Mouse (Mus musculus): ENCODE data around the gene Ascc1. TPM values are rescaled to one million over a fixed set of nuclear protein-coding genes. Genes with fewer than 3 reads are reported as not detected.

Gene Ascc1
- polyA plus RNA-seq, 1 experiment from 2014 or later: 47.8 TPM

DNA sequence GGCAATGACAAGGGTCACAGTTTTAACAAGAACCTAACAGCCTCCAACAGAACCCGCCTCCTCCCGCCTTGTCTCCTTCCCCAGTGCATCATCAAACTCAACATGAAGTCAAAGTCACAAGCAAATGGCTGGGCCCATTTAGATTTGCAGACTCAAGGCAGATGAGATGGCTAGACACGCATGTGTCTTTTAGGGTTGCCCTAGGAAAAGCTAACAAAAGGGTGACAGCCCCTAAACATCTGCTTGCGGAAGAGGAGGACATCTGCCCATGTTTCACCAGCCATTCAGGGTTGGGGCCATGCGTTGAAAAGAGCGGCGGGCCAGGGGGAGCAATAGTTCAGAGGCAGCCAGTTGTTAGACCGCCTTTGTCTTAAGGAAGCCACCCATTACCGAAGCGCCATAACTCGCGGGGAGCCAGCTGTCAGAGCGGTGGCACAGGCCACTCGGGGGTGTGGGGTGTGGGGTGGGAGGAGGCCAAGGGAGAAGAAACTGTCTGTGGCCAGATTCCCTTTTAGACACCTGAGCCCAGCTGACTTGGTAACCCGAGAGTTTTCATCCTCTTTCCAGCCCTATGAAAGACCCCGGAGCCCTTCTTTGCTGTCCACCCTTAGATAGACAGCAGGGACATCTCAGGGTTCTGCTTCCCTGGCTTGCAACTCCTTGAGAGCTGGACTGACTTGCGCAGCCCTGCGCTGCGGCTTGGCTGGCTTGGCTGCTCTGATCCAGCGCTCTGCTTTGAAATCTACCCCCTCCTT, 103.0 kb downstream of the Ascc1 start:
- Histone ChIP-seq H3K4me2 (replicated peaks) (peak overlapping the region; percentile 99), H3K9me3 (replicated peaks) (no peaks in the 10 kb centered on the region), H3K36me3 (no peaks in the 10 kb centered on the region), H3K4me1 (peaks cover 25% of the 10 kb centered on the region), H3K9ac (no peak overlapping the region), H3K4me3 (replicated peaks) (peak overlapping the region; percentile 61), H3K27me3 (peaks cover 42% of the 10 kb centered on the region), H3K27ac (replicated peaks) (no peak overlapping the region)
- peak; percentile 36 for ATAC-seq (ENCODE audit: insufficient number of reproducible peaks, low FRiP score, low TSS enrichment, low read depth)
- WGBS: 21% methylated on average over 20 of the region's 20 CpGs

DNA sequence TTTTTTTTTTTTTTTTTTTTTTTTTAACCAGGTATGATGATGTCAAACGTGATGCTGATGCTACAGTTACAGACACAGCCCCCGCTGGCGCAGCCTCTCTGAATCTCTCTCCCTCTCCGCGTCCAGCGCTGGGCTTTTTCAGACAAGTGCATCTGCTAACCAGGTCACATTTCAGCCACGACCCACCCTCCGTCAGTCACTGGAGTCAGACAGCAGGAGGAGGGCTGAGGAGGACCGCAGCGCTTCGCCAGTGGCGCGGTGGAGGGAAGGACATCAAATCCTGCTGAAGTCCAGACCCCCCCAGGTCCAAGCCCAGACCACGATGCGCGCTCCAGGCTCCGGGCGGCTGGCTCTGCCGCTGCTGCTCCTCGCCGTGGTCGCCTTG, 103.5 kb downstream of the Ascc1 start, which contains the start of gene Spock2:
Gene Spock2 (plus strand): TSS at position 74 of the 385 bp plus-strand sequence.
- no peaks in the 10 kb centered on the region for H3K36me3 ChIP-seq
- peaks cover 25% of the 10 kb centered on the region for H3K4me1 ChIP-seq
- H3K4me2 ChIP-seq (replicated peaks): peak within 1 kb of the TSS; percentile 99
- H3K27me3 ChIP-seq: peaks cover 42% of the 10 kb centered on the region
- 0 out of 2 replicates have a peak within 1 kb of the TSS, but pooled peaks have one; percentile 28 for H3K27ac ChIP-seq (replicated peaks)
- peak; percentile 56 for ATAC-seq (ENCODE audit: insufficient number of reproducible peaks, low FRiP score, low TSS enrichment, low read depth)
- H3K9ac ChIP-seq: peak within 1 kb of the TSS; percentile 53
- under 1% methylated on average over 22 of the region's 22 CpGs for WGBS
- H3K9me3 ChIP-seq (replicated peaks): no peaks in the 10 kb centered on the region
- peak within 1 kb of the TSS; percentile 61 for H3K4me3 ChIP-seq (replicated peaks)

DNA sequence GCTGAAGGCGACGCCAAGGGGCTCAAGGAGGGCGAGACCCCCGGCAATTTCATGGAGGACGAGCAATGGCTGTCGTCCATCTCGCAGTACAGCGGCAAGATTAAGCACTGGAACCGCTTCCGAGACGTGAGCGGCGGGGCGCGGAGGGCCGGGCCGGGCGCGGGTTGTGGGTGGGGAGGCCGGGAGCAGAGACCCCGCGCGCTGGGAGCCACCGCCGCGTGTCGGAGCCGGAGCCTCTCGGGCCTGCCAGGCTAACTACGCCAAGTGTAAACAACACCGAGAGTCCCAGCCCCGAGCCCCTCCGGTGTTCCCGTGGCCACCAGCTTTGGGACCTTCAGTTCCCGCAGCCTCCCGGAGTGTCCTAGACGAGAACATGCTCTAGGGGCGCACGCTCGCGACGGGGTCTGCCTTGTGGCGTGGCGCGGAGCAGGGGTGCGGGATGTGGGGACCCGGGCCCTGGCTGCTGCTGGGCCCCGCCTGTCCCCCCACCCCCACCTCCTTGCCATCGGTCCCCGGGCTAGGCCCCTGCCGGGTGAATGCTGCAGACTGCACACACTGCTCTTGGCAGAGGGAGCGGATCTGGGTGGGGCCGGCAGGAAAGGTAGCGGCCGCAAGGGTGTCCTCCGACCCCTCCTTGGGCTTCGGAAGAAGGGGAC, 104.1 kb downstream of the Ascc1 start:
- ATAC-seq (ENCODE audit: insufficient number of reproducible peaks, low FRiP score, low TSS enrichment, low read depth): peak; percentile 44; the same call in 1 of the 2 replicates
- H3K4me2 ChIP-seq (replicated peaks): peak overlapping the region; percentile 99
- no peaks in the 10 kb centered on the region for H3K36me3 ChIP-seq
- WGBS: under 1% methylated on average over 56 of the region's 57 CpGs
- H3K9ac ChIP-seq: peak overlapping the region; percentile 53
- 0 out of 2 replicates have a peak overlapping the region, but pooled peaks have one; percentile 28 for H3K27ac ChIP-seq (replicated peaks)
- peak overlapping the region; percentile 61 for H3K4me3 ChIP-seq (replicated peaks)
- H3K4me1 ChIP-seq: peaks cover 25% of the 10 kb centered on the region
- H3K27me3 ChIP-seq: peaks cover 42% of the 10 kb centered on the region
- H3K9me3 ChIP-seq (replicated peaks): no peaks in the 10 kb centered on the region

DNA sequence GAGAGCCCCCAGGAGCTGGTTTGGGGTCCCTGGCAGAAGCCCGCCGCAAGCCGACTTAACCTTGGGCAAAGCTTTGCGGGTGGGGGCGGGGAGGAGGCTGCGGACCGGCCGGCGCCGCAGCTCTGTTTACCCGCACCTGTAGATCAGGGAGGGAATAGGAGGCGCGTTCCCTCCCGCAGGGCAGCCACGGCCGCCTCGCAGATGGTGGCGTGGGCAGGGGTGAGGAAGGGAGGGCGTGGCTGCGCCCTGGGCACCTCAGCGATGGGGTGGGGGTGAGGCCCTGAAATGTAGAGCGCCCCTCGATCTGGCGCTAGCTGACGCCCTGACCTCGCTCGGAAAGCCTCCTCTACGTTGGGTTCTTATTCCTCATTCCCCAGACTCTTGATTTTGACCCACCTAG, 104.8 kb downstream of the Ascc1 start:
- Histone ChIP-seq H3K36me3 (no peaks in the 10 kb centered on the region), H3K9ac (peak overlapping the region; percentile 53), H3K27ac (replicated peaks) (no peak overlapping the region), H3K4me1 (peaks cover 25% of the 10 kb centered on the region), H3K4me2 (replicated peaks) (peak overlapping the region; percentile 99), H3K27me3 (peaks cover 42% of the 10 kb centered on the region), H3K9me3 (replicated peaks) (no peaks in the 10 kb centered on the region), H3K4me3 (replicated peaks) (peak overlapping the region; percentile 61)
- no peak for ATAC-seq (ENCODE audit: insufficient number of reproducible peaks, low FRiP score, low TSS enrichment, low read depth)
- WGBS: 2% methylated on average over 28 of the region's 28 CpGs

DNA sequence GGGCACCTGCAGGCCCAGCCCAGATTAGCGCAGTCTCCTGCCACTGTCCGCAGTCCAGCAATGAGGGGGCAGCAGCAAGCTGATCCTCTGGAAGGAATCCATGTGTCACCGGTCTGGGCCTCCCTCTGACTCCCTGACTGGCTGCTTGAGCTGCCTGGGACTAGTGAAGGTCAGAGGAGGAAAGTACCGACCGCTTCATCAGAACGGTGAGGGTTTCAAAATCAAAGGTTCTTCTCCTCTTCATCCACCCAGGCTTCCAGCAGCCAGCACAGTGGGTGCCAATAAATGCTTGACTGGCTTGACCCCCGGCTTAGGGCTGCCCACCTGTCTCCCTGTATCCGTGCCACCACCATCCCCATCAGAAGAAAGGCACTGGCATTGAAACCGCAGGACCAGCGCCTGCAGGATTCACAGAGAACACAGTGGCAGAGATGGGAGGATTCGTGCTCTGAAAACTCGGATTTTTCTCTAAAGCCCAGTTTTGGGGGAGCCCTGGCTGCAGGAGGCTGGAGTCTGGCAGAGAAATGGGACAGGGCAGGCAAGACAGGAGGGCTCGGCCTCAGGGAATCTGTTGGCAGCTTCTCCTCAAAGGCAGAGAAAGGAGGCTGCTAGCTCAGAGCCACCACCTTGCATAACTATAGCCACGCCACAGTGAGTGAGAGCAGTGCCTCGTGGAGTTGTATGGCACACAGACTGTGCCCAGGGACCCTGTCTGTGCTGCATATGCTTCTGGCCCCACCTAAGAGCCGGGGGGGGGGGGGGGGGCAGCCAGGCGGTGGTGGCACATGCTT, 105.9 kb downstream of the Ascc1 start:
- no peak overlapping the region for H3K4me2 ChIP-seq (replicated peaks)

DNA sequence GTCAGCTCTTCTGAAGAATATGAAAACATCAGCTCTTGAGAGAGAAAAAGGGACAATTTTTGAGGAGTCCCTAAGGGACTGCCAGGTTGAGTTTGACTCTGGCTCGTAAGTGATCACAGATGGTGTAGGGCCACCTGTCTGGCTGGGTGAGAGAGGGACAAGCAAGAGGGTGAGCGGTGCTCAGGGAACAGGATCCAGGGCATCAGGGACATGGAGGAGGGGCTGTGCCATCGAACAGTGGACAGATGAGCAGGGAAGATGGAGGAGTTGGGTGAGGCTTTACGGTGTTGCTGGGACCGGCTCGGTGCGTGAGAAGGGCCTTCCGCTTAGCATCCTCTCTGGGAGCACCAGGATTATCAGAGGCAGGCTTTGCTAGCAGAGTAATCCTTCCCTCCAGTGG, 106.7 kb downstream of the Ascc1 start:
- no peaks in the 10 kb centered on the region for H3K9me3 ChIP-seq (replicated peaks)
- ATAC-seq (ENCODE audit: insufficient number of reproducible peaks, low FRiP score, low TSS enrichment, low read depth): no peak
- H3K27me3 ChIP-seq: peaks cover 38% of the 10 kb centered on the region
- H3K4me1 ChIP-seq: peaks cover 28% of the 10 kb centered on the region
- no peak overlapping the region for H3K4me2 ChIP-seq (replicated peaks)
- no peaks in the 10 kb centered on the region for H3K36me3 ChIP-seq
- H3K9ac ChIP-seq: no peak overlapping the region
- H3K27ac ChIP-seq (replicated peaks): no peak overlapping the region
- H3K4me3 ChIP-seq (replicated peaks): no peak overlapping the region
- WGBS: 76% methylated on average over 8 of the region's 8 CpGs

More for the DNA sequence above, 105.9 kb downstream of the Ascc1 start:
- no peak overlapping the region for H3K9ac ChIP-seq
- ATAC-seq (ENCODE audit: insufficient number of reproducible peaks, low FRiP score, low TSS enrichment, low read depth): no peak
- H3K27ac ChIP-seq (replicated peaks): no peak overlapping the region
- H3K4me3 ChIP-seq (replicated peaks): no peak overlapping the region
- 55% methylated on average over 17 of the region's 17 CpGs for WGBS
- H3K36me3 ChIP-seq: no peaks in the 10 kb centered on the region
- H3K4me1 ChIP-seq: peaks cover 28% of the 10 kb centered on the region
- H3K9me3 ChIP-seq (replicated peaks): no peaks in the 10 kb centered on the region
- H3K27me3 ChIP-seq: peaks cover 42% of the 10 kb centered on the region

DNA sequence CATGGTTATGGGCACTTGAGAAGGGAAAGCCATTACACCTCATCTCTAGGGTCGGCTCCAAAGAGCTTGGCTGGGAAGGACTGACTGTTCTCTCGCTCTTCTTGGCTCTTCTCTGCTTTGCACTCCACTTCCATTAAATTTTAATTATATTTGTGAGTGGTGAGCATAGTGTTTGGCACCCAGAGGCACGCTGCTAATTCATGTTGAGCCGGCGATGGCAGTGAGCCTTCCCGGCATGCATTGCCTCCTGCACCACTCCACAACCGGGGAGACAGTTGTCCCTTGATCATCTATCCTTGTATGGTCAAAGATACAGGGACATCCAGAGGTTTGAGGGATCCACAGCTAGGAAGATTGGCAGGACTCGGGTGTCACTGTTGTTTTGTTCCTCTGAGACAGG, 107.4 kb downstream of the Ascc1 start:
- H3K27ac ChIP-seq (replicated peaks): no peak overlapping the region
- no peak overlapping the region for H3K4me2 ChIP-seq (replicated peaks)
- ATAC-seq (ENCODE audit: insufficient number of reproducible peaks, low FRiP score, low TSS enrichment, low read depth): no peak
- WGBS: 77% methylated on average over 8 of the region's 8 CpGs
- H3K9ac ChIP-seq: no peak overlapping the region
- peaks cover 32% of the 10 kb centered on the region for H3K27me3 ChIP-seq
- H3K36me3 ChIP-seq: no peaks in the 10 kb centered on the region
- no peak overlapping the region for H3K4me3 ChIP-seq (replicated peaks)
- H3K4me1 ChIP-seq: peaks cover 28% of the 10 kb centered on the region
- H3K9me3 ChIP-seq (replicated peaks): no peaks in the 10 kb centered on the region

DNA sequence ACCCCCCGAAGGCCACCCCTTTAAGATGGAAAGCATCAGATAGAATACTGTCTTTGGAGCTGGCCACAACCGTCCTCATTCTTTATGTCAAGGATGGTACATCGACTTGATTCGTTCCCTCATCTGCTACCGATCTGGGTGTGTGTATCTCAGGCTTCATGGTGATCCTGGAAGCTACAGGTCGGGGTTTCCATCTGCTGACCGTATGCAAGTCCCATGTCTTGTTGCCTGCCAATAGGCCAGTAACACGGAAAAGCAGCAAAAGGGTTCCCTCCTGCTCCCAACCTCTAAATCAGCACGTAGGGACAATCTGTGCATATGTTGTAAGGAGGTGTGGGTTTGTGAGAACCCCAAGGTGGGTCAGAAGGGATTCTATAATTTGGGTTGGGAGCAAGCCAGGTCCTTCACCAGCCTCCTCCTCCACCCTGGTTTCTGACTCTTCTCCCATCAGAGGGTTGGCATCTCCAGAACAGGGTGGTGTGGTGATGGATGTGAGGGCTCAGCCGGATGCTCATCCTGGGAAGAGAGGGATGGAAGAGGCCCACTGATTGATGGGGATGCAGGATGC, 108.4 kb downstream of the Ascc1 start:
- Histone ChIP-seq H3K4me1 (peaks cover 31% of the 10 kb centered on the region), H3K27ac (replicated peaks) (no peak overlapping the region), H3K9me3 (replicated peaks) (no peaks in the 10 kb centered on the region), H3K4me2 (replicated peaks) (no peak overlapping the region), H3K27me3 (peaks cover 25% of the 10 kb centered on the region), H3K4me3 (replicated peaks) (no peak overlapping the region), H3K36me3 (no peaks in the 10 kb centered on the region), H3K9ac (no peak overlapping the region)
- 87% methylated on average over 10 of the region's 10 CpGs for WGBS
- no peak for ATAC-seq (ENCODE audit: insufficient number of reproducible peaks, low FRiP score, low TSS enrichment, low read depth)

DNA sequence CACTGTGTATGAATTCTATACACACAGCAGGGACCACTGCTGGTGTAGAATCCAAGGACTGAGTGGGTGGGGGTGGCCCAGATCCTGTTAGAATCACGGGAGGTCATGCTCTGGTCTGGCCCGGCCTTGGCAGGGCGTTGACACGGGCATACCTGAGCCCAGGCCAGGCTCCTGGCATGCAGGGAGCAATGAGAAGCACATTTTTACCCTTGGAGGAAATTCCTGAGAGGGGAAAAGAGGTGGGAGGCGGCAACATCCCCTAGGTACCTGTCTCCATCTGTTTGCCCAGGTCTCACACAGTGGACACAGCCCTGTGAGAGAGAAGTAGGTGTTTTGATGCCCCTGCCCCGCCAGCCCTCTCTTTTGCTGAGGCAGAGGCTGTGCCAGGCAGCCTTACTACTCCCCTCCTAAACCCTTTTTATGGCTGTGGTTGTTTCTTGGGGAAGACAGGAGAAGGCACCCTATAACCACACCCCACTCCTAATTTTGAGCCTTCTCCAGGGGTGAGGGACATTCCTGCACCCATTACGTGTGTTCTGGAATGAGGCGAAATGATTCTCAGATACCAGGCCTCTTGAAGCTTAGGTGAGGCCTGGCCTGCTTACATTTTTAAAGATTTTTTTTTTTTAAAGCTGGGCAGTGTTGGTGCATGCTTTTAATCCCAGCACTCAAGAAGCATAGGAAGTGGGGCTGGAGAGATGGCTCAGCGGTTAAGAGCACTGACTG, 111.5 kb downstream of the Ascc1 start:
- Histone ChIP-seq H3K27ac (replicated peaks) (no peak overlapping the region), H3K4me2 (replicated peaks) (no peak overlapping the region), H3K4me1 (peaks cover 22% of the 10 kb centered on the region), H3K9ac (no peak overlapping the region), H3K27me3 (peaks cover 3% of the 10 kb centered on the region; the same call in 1 of the 2 replicates), H3K9me3 (replicated peaks) (no peaks in the 10 kb centered on the region), H3K4me3 (replicated peaks) (no peak overlapping the region), H3K36me3 (no peaks in the 10 kb centered on the region)
- no peak for ATAC-seq (ENCODE audit: insufficient number of reproducible peaks, low FRiP score, low TSS enrichment, low read depth)
- 84% methylated on average over 9 of the region's 9 CpGs for WGBS

DNA sequence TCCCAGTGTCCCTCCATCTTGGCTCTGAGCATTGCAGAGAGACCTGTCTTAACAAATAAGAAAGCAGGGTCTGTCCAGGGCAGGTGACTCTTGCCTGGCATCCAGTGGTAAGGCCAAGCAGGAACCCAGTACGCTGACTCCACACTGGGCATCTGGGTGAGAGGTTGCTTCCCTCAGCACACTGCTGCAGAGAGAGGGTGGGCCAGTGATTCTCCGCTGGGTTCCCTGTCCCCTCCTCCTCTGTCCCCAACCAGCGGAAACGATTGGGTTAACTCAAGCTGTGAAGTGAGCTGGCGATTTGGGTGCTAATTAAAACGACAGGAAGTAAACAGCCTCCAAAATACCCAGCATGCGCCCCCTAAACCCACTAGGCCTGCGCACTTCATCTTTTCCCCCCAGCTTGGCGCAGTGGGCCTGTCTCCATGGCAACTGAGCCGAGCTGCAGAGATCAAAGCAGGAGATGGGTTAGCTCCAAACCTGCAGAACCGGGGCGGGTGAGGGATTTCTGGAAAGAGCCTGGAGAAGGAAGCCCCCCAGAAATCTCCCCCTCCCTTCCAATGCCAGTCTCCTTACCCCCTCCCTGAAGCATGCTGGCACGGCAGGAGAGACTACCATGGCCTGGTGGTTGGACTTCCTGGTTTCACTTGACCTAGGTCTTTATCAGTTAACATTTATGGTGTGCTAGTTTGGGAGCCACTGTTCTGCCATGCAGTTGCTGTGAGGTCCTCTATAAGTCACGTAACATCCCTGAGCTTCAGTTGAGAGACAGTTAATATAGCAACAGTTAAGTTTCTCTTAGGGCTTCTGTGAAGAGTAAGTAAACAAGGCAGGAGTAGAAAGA, 113.0 kb downstream of the Ascc1 start:
- Histone ChIP-seq H3K36me3 (no peaks in the 10 kb centered on the region), H3K9ac (no peak overlapping the region), H3K9me3 (replicated peaks) (no peaks in the 10 kb centered on the region), H3K4me1 (peaks cover 22% of the 10 kb centered on the region), H3K27ac (replicated peaks) (no peak overlapping the region), H3K4me3 (replicated peaks) (no peak overlapping the region), H3K4me2 (replicated peaks) (peak overlapping the region; percentile 36), H3K27me3 (no peaks in the 10 kb centered on the region; the same call in 1 of the 2 replicates)
- WGBS: 12% methylated on average over 14 of the region's 14 CpGs
- no peak; the same call in 1 of the 2 replicates for ATAC-seq (ENCODE audit: insufficient number of reproducible peaks, low FRiP score, low TSS enrichment, low read depth)
